Mouse (Mus musculus) hindbrain, embryonic 15.5 days (tissue): ENCODE data around the gene Rassf1. TPM values are rescaled to one million over a fixed set of nuclear protein-coding genes. Genes with fewer than 3 reads are reported as not detected.

ENCODE experiments used
- ATAC-seq: fragments of 200-750 bp; cut with Nextera tagmentation; 2 replicates; pipeline ENCODE4 v1.8.0; 2017; ENCODE audit warnings: low read depth, moderate number of reproducible peaks, moderate TSS enrichment; ENCODE audit not compliant: low FRiP score
- H3K27ac ChIP-seq: fragments of 300-500 bp; sonication (generic); replicated peaks from 2 replicates; pipeline ENCODE4 v1.5.1; 2015; ENCODE audit warnings: mild to moderate bottlenecking, inconsistent platforms
- H3K27me3 ChIP-seq: fragments of 300-500 bp; sonication (generic); 2 replicates; pipeline ENCODE4 v1.6.1; 2015; ENCODE audit warnings: control low read depth, inconsistent platforms
- H3K36me3 ChIP-seq: fragments of 300-500 bp; sonication (generic); 2 replicates; pipeline ENCODE4 v1.6.1; 2015; ENCODE audit warnings: control low read depth, inconsistent platforms
- H3K4me1 ChIP-seq: fragments of 300-500 bp; sonication (generic); replicated peaks from 2 replicates; pipeline ENCODE4 v1.6.1; 2015; ENCODE audit warnings: control low read depth, inconsistent platforms
- H3K4me2 ChIP-seq: fragments of 300-500 bp; sonication (generic); 2 replicates; pipeline ENCODE4 v1.6.1; 2015; ENCODE audit warnings: moderate library complexity, mild to moderate bottlenecking, inconsistent platforms
- H3K4me3 ChIP-seq: fragments of 300-500 bp; sonication (generic); 2 replicates; pipeline ENCODE4 v1.5.1; 2015; ENCODE audit warnings: mild to moderate bottlenecking, inconsistent platforms
- H3K9ac ChIP-seq: fragments of 300-500 bp; sonication (generic); 2 replicates; pipeline ENCODE4 v1.6.1; 2015; ENCODE audit warnings: inconsistent platforms
- H3K9me3 ChIP-seq: fragments of 300-500 bp; sonication (generic); 2 replicates; pipeline ENCODE4 v1.6.1; 2016; ENCODE audit warnings: control low read depth, inconsistent platforms
- WGBS: fragments of 180-500 bp; shearing (Covaris S2); methylation state at CpG from one replicate; pipeline ENCODE4 v1.1.7; 2015; 5-methylcytosine and 5-hydroxymethylcytosine counted together
- polyA plus RNA-seq: library from polyadenylated mRNA; unstranded; fragments of >200 nt; fragmentation: Nextera tagmentation; extraction: Ambion mirVana; gene quantifications from 2 replicates; pipeline ENCODE4 v1.2.1, GENCODE M21; 2015

Rassf1 gene
- polyA plus RNA-seq, 1 experiment from 2014 or later = 43.9 TPM

DNA sequence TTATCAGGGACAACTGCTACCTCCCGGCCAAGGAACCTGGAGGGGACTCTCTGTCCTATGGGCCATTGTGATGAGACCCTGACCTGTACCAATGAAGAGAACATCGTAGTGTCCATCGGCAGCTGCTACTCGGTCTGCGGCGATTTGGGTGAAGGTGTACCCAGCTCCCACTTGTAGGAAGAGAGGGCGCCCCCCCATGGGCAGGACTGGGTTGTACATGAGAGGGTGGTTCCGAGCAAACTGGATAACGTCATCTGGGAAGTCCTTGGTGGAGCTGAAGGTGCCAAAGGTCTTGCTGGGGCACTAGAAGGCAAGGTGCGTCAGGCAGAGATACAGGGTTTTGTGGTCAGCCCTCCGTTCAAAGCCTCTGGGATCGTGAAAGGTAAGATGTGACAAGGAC lies 49.4 kb downstream of the Rassf1 start:
- Histone ChIP-seq H3K27ac (no peak overlapping the region), H3K4me2 (no peak overlapping the region), H3K4me1 (peaks cover 11% of the 10 kb centered on the region), H3K9ac (no peak overlapping the region), H3K27me3 (no peaks in the 10 kb centered on the region), H3K4me3 (no peak overlapping the region), H3K9me3 (no peaks in the 10 kb centered on the region), H3K36me3 (no peaks in the 10 kb centered on the region)
- no peak for ATAC-seq
- 84% methylated on average over 12 of the region's 12 CpGs for WGBS

DNA sequence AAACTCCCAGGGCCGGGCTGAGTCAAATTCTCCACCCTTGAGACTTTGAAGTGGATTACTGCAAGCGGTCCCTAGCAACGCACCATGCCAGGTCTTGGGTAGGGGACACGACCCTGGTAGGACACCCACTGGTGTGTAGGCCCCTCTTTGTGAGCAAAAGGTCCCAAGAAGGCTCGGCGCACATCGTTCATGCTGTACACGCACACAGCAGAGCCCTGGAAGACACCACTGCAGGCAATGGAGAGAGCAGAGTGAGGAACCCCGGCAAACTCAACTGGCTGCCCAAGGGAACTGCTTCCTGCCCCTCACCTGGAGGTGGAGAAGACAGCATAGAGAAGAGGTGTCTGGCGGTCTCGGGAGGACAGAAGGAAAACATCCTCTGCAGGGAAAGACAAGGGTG lies 49.9 kb downstream of the Rassf1 start:
- peaks cover 11% of the 10 kb centered on the region for H3K4me1 ChIP-seq
- no peak overlapping the region for H3K9ac ChIP-seq
- no peak overlapping the region for H3K27ac ChIP-seq
- no peaks in the 10 kb centered on the region for H3K27me3 ChIP-seq
- H3K4me2 ChIP-seq = no peak overlapping the region
- H3K9me3 ChIP-seq = no peaks in the 10 kb centered on the region
- 89% methylated on average over 11 of the region's 11 CpGs for WGBS
- no peak overlapping the region for H3K4me3 ChIP-seq
- H3K36me3 ChIP-seq = no peaks in the 10 kb centered on the region
- ATAC-seq = no peak

DNA sequence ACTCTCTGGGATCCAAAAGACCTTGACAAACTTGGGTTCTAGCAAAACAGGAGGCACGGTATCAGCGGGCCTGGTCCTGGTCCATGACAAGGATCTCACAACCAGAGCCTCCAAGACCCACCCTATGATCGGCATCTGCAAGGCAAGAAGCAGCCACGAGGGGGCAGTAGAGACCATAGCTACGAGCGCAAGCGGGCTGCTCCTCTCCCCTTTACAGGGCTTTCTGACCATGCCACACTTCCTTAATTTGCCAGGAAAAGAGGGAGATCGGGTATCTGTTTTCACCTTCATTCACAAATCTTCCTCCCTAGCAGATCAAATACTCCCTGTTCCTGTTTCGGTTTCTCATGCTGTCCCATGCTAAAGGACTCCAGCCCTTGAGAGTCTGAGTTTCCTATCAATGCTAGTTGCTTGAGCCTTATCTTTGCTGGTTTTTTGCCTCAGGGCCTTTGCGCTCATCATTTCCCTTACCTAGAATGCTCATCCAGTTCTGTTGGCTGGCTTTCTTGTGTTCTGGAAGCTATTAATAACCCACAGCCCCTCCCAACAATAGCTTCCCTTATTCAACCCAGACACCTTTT lies 50.8 kb downstream of the Rassf1 start:
- Histone ChIP-seq H3K36me3 (no peaks in the 10 kb centered on the region), H3K4me1 (peaks cover 11% of the 10 kb centered on the region), H3K27me3 (no peaks in the 10 kb centered on the region), H3K4me3 (no peak overlapping the region), H3K9me3 (no peaks in the 10 kb centered on the region), H3K27ac (0 out of 2 replicates have a peak overlapping the region, but pooled peaks have one; percentile 12), H3K9ac (no peak overlapping the region), H3K4me2 (no peak overlapping the region)
- 11% methylated on average over 10 of the region's 10 CpGs for WGBS
- peak; percentile 68; the same call in 1 of the 2 replicates for ATAC-seq

GRCm38 (mm10) chr9:107603251-107603650 lies 51.9 kb downstream of the Rassf1 start:
- H3K36me3 ChIP-seq = no peaks in the 10 kb centered on the region
- no peak overlapping the region for H3K27ac ChIP-seq
- WGBS = 85% methylated on average over 6 of the region's 6 CpGs
- H3K27me3 ChIP-seq = no peaks in the 10 kb centered on the region
- H3K9me3 ChIP-seq = no peaks in the 10 kb centered on the region
- no peak for ATAC-seq
- H3K4me1 ChIP-seq = peaks cover 19% of the 10 kb centered on the region
- H3K4me2 ChIP-seq = no peak overlapping the region
- H3K9ac ChIP-seq = no peak overlapping the region
- H3K4me3 ChIP-seq = no peak overlapping the region

DNA sequence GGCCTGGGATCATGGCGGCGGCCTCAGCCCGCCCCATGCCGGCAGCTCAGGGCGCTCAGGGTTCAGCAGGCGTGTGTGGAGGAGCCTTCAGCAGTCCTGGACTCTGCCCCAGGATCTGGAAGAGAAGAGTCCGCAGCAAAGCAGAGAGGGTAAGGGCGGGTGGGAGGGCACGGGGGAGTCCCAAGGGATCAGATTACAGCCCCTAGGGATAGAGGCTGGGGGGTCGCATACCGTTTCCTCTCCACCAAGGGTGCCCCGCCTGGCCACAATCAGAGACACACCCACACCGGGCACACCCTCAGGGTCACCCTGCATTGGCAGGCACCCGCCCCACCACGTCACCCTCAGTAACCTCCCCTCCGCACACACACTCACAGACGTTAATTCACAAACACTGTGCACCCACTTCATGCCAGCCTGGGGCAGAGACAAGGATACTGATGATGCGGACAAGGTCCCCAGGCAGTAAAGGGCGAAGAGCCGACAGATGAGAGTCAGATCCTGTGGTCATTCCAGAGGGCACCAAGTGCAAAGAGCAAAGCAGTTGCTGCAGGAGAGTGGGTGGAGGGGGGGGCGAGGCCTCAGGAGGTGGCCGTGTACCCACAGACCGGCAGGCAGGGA lies 53.8 kb downstream of the Rassf1 start:
- no peak for ATAC-seq
- no peak overlapping the region for H3K27ac ChIP-seq
- H3K9ac ChIP-seq = no peak overlapping the region
- peaks cover 19% of the 10 kb centered on the region for H3K4me1 ChIP-seq
- H3K4me3 ChIP-seq = no peak overlapping the region
- H3K36me3 ChIP-seq = no peaks in the 10 kb centered on the region
- H3K4me2 ChIP-seq = 0 out of 2 replicates have a peak overlapping the region, but pooled peaks have one; percentile 18
- no peaks in the 10 kb centered on the region for H3K9me3 ChIP-seq
- no peaks in the 10 kb centered on the region for H3K27me3 ChIP-seq
- WGBS = 36% methylated on average over 23 of the region's 23 CpGs

DNA sequence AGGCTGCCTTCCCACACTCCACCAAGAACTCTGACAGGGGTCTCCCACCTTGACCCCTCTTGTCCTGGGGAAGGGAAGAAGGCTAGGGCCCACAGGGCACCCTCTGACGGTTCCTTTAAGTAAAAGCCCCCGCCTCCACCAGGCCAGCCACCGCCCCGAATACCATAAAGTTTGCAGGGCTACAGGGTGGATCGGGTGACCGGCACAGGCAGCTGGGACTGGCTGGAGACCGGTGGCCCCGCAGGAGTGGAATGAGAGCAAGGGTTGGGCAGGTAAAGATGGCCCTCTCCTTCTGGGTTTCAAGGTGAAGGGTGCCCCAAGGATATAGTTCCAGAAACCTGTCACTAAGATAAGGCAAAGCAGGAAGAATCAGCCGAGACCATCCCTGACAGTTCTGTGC lies 55.2 kb downstream of the Rassf1 start:
- 24% methylated on average over 9 of the region's 9 CpGs for WGBS
- no peak overlapping the region for H3K27ac ChIP-seq
- H3K27me3 ChIP-seq = no peaks in the 10 kb centered on the region
- no peaks in the 10 kb centered on the region for H3K36me3 ChIP-seq
- H3K9ac ChIP-seq = no peak overlapping the region
- H3K4me3 ChIP-seq = no peak overlapping the region
- no peak for ATAC-seq
- H3K4me2 ChIP-seq = 0 out of 2 replicates have a peak overlapping the region, but pooled peaks have one; percentile 6
- no peaks in the 10 kb centered on the region for H3K9me3 ChIP-seq
- peaks cover 23% of the 10 kb centered on the region for H3K4me1 ChIP-seq

DNA sequence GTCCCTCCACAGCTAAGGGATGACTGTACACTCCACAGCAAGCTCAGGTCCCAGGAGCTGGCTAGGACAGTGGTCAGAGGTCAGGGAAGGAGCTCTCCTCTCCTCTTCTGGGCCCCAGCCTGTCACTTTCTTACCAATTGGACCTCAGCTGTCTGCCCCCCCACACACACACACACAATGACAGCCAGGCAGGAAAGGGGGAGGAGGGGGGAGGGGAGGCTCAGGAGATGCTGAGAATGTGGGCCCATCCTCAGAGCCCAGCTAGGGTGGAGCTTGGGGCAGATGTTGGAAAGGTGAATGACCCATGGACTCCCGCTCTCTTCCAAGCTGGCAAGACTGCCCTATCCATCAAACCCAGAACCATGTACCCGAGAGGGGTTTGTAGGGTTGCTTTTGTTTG lies 55.7 kb downstream of the Rassf1 start:
- no peaks in the 10 kb centered on the region for H3K9me3 ChIP-seq
- no peaks in the 10 kb centered on the region for H3K36me3 ChIP-seq
- H3K4me2 ChIP-seq = 0 out of 2 replicates have a peak overlapping the region, but pooled peaks have one; percentile 6
- H3K4me3 ChIP-seq = no peak overlapping the region
- no peak for ATAC-seq
- WGBS = 59% methylated on average over 2 of the region's 2 CpGs
- H3K4me1 ChIP-seq = peaks cover 28% of the 10 kb centered on the region
- H3K27me3 ChIP-seq = no peaks in the 10 kb centered on the region
- no peak overlapping the region for H3K9ac ChIP-seq
- H3K27ac ChIP-seq = no peak overlapping the region

DNA sequence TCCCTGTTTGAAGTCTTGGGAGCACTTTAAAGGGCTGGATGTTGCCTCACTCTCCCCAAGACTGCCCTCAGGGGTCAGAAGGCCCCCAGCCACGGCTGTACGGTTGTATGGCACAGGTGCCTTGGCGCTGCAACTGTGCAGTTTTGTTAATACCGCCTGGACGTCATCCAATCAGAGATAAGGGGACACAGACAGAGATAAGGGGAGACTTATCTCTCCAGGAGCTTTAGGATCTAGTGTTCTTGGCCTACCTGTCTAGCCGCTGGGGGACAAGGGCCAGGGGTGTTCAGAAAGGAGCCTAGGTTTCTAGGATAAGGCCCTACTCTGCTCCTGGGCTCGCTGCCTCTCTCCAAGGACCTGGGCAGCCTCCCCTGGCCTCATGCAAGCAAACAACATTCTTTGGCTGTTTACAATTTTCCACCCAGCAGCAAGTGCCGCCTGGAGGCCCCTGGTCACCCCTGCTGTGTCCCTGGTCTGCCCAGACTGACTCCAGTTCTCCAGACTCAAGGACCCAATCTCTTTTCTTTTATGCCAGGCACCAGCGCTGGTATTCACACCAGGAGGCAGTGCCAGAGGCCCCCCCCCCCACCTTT lies 56.4 kb downstream of the Rassf1 start:
- H3K9ac ChIP-seq = no peak overlapping the region
- no peak overlapping the region for H3K4me3 ChIP-seq
- no peaks in the 10 kb centered on the region for H3K9me3 ChIP-seq
- no peak overlapping the region for H3K4me2 ChIP-seq
- H3K36me3 ChIP-seq = no peaks in the 10 kb centered on the region
- ATAC-seq = no peak
- H3K27ac ChIP-seq = no peak overlapping the region
- peaks cover 29% of the 10 kb centered on the region for H3K4me1 ChIP-seq
- WGBS = 57% methylated on average over 9 of the region's 9 CpGs
- H3K27me3 ChIP-seq = no peaks in the 10 kb centered on the region

DNA sequence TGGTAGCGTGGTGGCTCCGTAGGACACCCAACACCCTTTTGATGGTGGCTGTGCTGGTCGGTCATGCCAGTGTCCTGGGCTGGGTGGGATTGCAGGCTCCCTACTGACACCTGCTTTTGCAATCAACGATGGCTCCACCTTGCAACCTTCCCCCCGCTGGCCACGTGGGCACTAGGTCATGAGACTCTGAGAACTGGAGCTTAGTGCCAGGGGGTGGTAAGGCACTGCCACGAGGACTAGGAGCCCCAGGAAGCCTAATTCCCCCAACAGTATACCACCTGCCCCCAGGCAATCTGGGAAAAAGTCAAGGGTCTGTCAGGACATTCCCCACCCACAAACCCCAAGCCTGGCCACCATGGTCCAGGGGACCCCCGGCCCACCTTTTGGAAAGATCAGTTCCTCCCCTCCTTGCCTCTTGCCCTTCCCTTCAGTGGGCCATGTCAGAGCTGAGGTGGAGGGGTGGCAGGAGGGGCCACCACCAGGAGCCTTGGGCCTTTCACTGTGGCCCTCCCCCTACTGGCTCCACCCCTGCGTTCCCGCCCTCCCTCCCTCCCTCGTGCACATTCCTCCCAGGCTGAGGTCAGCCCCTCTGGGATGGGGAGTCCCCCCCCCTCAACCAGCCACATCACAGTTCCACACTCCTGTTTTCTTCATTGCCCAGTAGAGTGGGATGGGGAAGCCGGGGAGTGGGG lies 57.5 kb downstream of the Rassf1 start, which contains the start of gene Sema3b:
Gene Sema3b, minus strand, starts transcription at position 489 of the 692 bp plus-strand sequence.
- Histone ChIP-seq H3K27ac (no peak within 1 kb of the TSS), H3K9ac (no peak within 1 kb of the TSS), H3K4me1 (peaks cover 34% of the 10 kb centered on the region), H3K4me3 (no peak within 1 kb of the TSS), H3K27me3 (no peaks in the 10 kb centered on the region), H3K9me3 (no peaks in the 10 kb centered on the region), H3K36me3 (peaks cover 1% of the 10 kb centered on the region; the same call in 1 of the 2 replicates), H3K4me2 (no peak within 1 kb of the TSS)
- whole genome bisulfite sequencing = 42% methylated on average over 12 of the region's 12 CpGs
- no peak for ATAC-seq

DNA sequence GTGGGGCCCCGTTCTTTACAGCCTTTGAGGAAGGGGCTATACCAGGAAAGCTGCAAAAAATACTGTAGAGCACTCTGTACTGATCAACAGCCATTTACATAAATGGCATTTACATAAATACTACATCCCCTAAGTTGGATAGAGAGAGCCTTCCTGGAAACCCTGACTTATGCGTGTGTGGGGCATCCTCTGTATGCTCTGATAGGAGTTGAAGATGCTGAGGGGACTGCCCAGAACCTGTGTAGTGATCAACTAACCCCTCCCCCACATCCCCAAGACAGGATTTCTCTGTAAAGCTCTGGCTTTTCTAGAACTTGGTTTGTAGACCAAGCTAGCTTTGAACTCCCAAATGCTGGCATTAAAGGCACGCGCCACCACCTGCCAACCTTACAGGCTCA lies 58.1 kb downstream of the Rassf1 start:
- Histone ChIP-seq H3K4me2 (no peak overlapping the region), H3K4me1 (peaks cover 32% of the 10 kb centered on the region), H3K9me3 (no peaks in the 10 kb centered on the region), H3K27ac (no peak overlapping the region), H3K36me3 (peaks cover 6% of the 10 kb centered on the region; the same call in 1 of the 2 replicates), H3K9ac (no peak overlapping the region), H3K27me3 (no peaks in the 10 kb centered on the region), H3K4me3 (no peak overlapping the region)
- ATAC-seq = no peak
- WGBS = 67% methylated on average over 4 of the region's 4 CpGs

GRCm38 (mm10) chr9:107611456-107612190 lies 60.3 kb downstream of the Rassf1 start:
- 69% methylated on average over 6 of the region's 6 CpGs for whole genome bisulfite sequencing
- Histone ChIP-seq H3K4me1 (peaks cover 27% of the 10 kb centered on the region), H3K27me3 (no peaks in the 10 kb centered on the region), H3K36me3 (peaks cover 24% of the 10 kb centered on the region), H3K27ac (peak overlapping the region; percentile 94), H3K4me3 (peak overlapping the region; percentile 32), H3K9ac (peak overlapping the region; percentile 54), H3K9me3 (no peaks in the 10 kb centered on the region), H3K4me2 (peak overlapping the region; percentile 66)
- ATAC-seq = no peak; the same call in 1 of the 2 replicates
